In the genomic region with DNA sequence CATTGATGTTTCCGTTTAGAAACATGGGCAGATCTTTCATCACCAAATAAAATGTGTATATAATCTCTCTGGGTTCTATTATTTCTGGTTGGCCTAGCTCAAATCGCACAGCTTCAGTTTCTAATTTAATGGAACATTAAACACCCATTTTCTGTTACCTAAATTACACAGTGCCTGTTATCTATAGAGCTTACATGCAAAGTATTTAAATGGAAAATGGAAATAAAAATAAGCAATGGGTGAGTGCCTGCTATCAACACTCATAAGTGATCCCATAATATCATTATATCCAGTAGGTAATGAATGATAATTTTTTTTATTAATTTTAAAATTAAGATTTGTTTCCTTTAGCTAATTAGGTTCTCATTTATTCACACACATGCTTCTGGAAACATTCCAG, we compare ENCODE assay signal across 24 mouse cellular contexts.
DNase-seq lines count a peak whose midpoint lies in the region; ATAC-seq and TF ChIP-seq lines count a peak whose summit lies in the region.
"Had no signal": no experiment of that assay in that cellular context is flagged by ENCODE, and none has a peak within 500 bp of the region (broad histone marks: within the 10 kb centered on the region; RNA-seq: fewer than 3 reads in every experiment).

No protein-coding gene starts in this region.

- no peak for TF ChIP-seq CTCF in brain, embryonic 14.5 days (IDR thresholded peaks at IDR 0.05; ENCODE audit: borderline replicate concordance, extremely low read depth, insufficient read depth, insufficient read length)
- no peak for TF ChIP-seq CTCF in layer of hippocampus, adult 2 months (conservative IDR thresholded peaks at IDR 0.05)

- H3K4me2 ChIP-seq in neural tube, embryonic 13.5 days, result no peak overlapping the region
- no peak overlapping the region for H3K4me2 ChIP-seq in neural tube, embryonic 14.5 days (ENCODE audit: low read depth, low read length)
- H3K4me2 ChIP-seq in neural tube, embryonic 15.5 days, result no peak overlapping the region

- H3K27me3 ChIP-seq in neural tube, embryonic 13.5 days, result no peaks in the 10 kb centered on the region
- no peaks in the 10 kb centered on the region for H3K27me3 ChIP-seq in neural tube, embryonic 14.5 days (ENCODE audit: control insufficient read depth, insufficient read depth, low read length)
- no peaks in the 10 kb centered on the region for H3K27me3 ChIP-seq in neural tube, embryonic 15.5 days (replicated peaks)
- H3K27me3 ChIP-seq: CH12.LX had no signal

- no peak overlapping the region for H3K27ac ChIP-seq in neural tube, embryonic 13.5 days (replicated peaks)
- H3K27ac ChIP-seq in neural tube, embryonic 14.5 days (ENCODE audit: low read depth, low read length), result no peak overlapping the region
- no peak overlapping the region for H3K27ac ChIP-seq in neural tube, embryonic 15.5 days (replicated peaks)
- no peak overlapping the region for H3K27ac ChIP-seq in layer of hippocampus, adult 2 months

- H3K4me1 ChIP-seq in neural tube, embryonic 13.5 days (replicated peaks), result no peaks in the 10 kb centered on the region
- H3K4me1 ChIP-seq in neural tube, embryonic 14.5 days (ENCODE audit: control insufficient read depth, insufficient read depth, low read length), result no peaks in the 10 kb centered on the region
- no peaks in the 10 kb centered on the region for H3K4me1 ChIP-seq in neural tube, embryonic 15.5 days

- peak; percentile 61; the same call in 1 of the 2 replicates for ATAC-seq in neural tube, embryonic 13.5 days (ENCODE audit: low read depth)
- ATAC-seq in neural tube, embryonic 14.5 days (ENCODE audit: low read depth), result peak; percentile 61; the same call in 1 of the 2 replicates
- ATAC-seq in neural tube, embryonic 15.5 days (ENCODE audit: low FRiP score), result peak; percentile 38; the same call in 1 of the 2 replicates
- ATAC-seq: activated CD4-positive, CD25-positive, alpha-beta regulatory T cell, adult 4 months; CD4-positive, CD25-positive, alpha-beta regulatory T cell, adult 4 months; Patski had no signal

- H3K4me3 ChIP-seq in neural tube, embryonic 13.5 days, result no peak overlapping the region
- no peak overlapping the region for H3K4me3 ChIP-seq in neural tube, embryonic 14.5 days (ENCODE audit: low read depth, low read length)
- H3K4me3 ChIP-seq in neural tube, embryonic 15.5 days (replicated peaks), result no peak overlapping the region
- H3K4me3 ChIP-seq in layer of hippocampus, adult 2 months, result no peak overlapping the region

- H3K36me3 ChIP-seq in neural tube, embryonic 13.5 days, result no peaks in the 10 kb centered on the region
- H3K36me3 ChIP-seq in neural tube, embryonic 14.5 days (ENCODE audit: control insufficient read depth, insufficient read depth, low read length), result no peaks in the 10 kb centered on the region
- no peaks in the 10 kb centered on the region for H3K36me3 ChIP-seq in neural tube, embryonic 15.5 days
- H3K36me3 ChIP-seq: G1E had no signal

- no peak overlapping the region for H3K9ac ChIP-seq in neural tube, embryonic 13.5 days
- H3K9ac ChIP-seq in neural tube, embryonic 14.5 days (replicated peaks; ENCODE audit: low read depth, low read length), result no peak overlapping the region
- no peak overlapping the region for H3K9ac ChIP-seq in neural tube, embryonic 15.5 days (replicated peaks)

- WGBS in neural tube, embryonic 13.5 days, result 58% methylated on average over 2 of the region's 2 CpGs
- WGBS in neural tube, embryonic 14.5 days, result 46% methylated on average over 2 of the region's 2 CpGs
- WGBS in neural tube, embryonic 15.5 days, result 57% methylated on average over 2 of the region's 2 CpGs

- H3K9me3 ChIP-seq in neural tube, embryonic 13.5 days, result no peaks in the 10 kb centered on the region
- no peaks in the 10 kb centered on the region for H3K9me3 ChIP-seq in neural tube, embryonic 14.5 days (ENCODE audit: control insufficient read depth, low read length)
- no peaks in the 10 kb centered on the region for H3K9me3 ChIP-seq in neural tube, embryonic 15.5 days (replicated peaks)
- H3K9me3 ChIP-seq: G1E had no signal

- DNase-seq in neural tube, embryonic 10.5 days (ENCODE audit: extremely low spot score, low spot score), result no peak
- peak; percentile 1 for DNase-seq in brain, embryonic 14.5 days (ENCODE audit: low read depth)
- no peak for DNase-seq in layer of hippocampus, adult 2 months (ENCODE audit: low spot score in 2 of 2)
- no peak for DNase-seq in spleen, adult 12 weeks (ENCODE audit: low spot score)
- no peak for DNase-seq in Muller cell, postnatal 12 days (ENCODE audit: inconsistent ontology term)
- DNase-seq: adrenal gland, adult 2 months; adrenal gland, adult 8-10 months; adrenal gland, postnatal 10 days; adrenal gland, postnatal 14 days; adrenal gland, postnatal 25 days; adrenal gland, postnatal 36 days; B cell, adult 2 months; cerebellum, adult 11 months; cerebellum, adult 11-12 months; cerebellum, adult 18-20 months; cerebellum, adult 2 months had no signal

- no peak for TF ChIP-seq POLR2A in brain, embryonic 14.5 days (IDR thresholded peaks at IDR 0.05; ENCODE audit: borderline replicate concordance, extremely low read depth, insufficient read depth, insufficient read length, poor library complexity, severe bottlenecking)
